Comparison of ENCODE assay signal across 15 mouse cellular contexts in genomic region chr16:10968299-10968698, GRCm38 (mm10).
A peak's percentile ranks its signal among the peaks of the same experiment; 100 is the strongest.
DNase-seq lines count a peak whose midpoint lies in the region; ATAC-seq and TF ChIP-seq lines count a peak whose summit lies in the region.
"Had no signal": no experiment of that assay in that cellular context is flagged by ENCODE, and none has a peak within 500 bp of the region (broad histone marks: within the 10 kb centered on the region; RNA-seq: fewer than 3 reads in every experiment).

No protein-coding gene starts in this region.

- H3K4me3 ChIP-seq in intestine, embryonic 15.5 days (replicated peaks): no peak overlapping the region
- H3K4me3 ChIP-seq in intestine, postnatal 0 days (ENCODE audit: low read depth, low read length): no peak overlapping the region
- no peak overlapping the region for H3K4me3 ChIP-seq in lung, embryonic 15.5 days
- H3K4me3 ChIP-seq: embryonic facial prominence, embryonic 10.5 days; forebrain, embryonic 13.5 days; neural tube, embryonic 12.5 days had no signal

- no peaks in the 10 kb centered on the region for H3K9me3 ChIP-seq in intestine, embryonic 15.5 days
- H3K9me3 ChIP-seq in intestine, postnatal 0 days (ENCODE audit: control insufficient read depth): no peaks in the 10 kb centered on the region
- H3K9me3 ChIP-seq in lung, embryonic 15.5 days: no peaks in the 10 kb centered on the region
- H3K9me3 ChIP-seq: embryonic facial prominence, embryonic 10.5 days; forebrain, embryonic 13.5 days; neural tube, embryonic 12.5 days had no signal

- peaks cover 6% of the 10 kb centered on the region; the same call in 1 of the 2 replicates for H3K36me3 ChIP-seq in intestine, embryonic 15.5 days
- peaks cover 22% of the 10 kb centered on the region for H3K36me3 ChIP-seq in intestine, postnatal 0 days (ENCODE audit: control insufficient read depth, insufficient read depth)
- H3K36me3 ChIP-seq in lung, embryonic 15.5 days: peaks cover 17% of the 10 kb centered on the region

- 0 out of 2 replicates have a peak overlapping the region, but pooled peaks have one; percentile 20 for H3K27ac ChIP-seq in intestine, embryonic 15.5 days
- no peak overlapping the region for H3K27ac ChIP-seq in intestine, postnatal 0 days (ENCODE audit: low read depth, low read length)
- H3K27ac ChIP-seq in lung, embryonic 15.5 days: 0 out of 2 replicates have a peak overlapping the region, but pooled peaks have one; percentile 11
- H3K27ac ChIP-seq: embryonic facial prominence, embryonic 10.5 days; forebrain, embryonic 13.5 days; neural tube, embryonic 12.5 days had no signal

- 86% methylated on average over 4 of the region's 4 CpGs for WGBS in intestine, embryonic 15.5 days
- 84% methylated on average over 4 of the region's 4 CpGs for WGBS in intestine, postnatal 0 days
- 73% methylated on average over 4 of the region's 4 CpGs for WGBS in lung, embryonic 15.5 days

- DNase-seq in lung, postnatal 36 days: no peak
- DNase-seq in adipocyte (ENCODE audit: low spot score): peak; percentile 31
- peak; percentile 40 to 51 for DNase-seq in kidney, postnatal 4 days
- no peak for DNase-seq in adrenal gland, adult 2 months
- DNase-seq: adrenal gland, postnatal 25 days; cerebellum, adult 2 months; lung, adult 2 months; thymus, postnatal 36 days had no signal

- peaks cover 14% of the 10 kb centered on the region for H3K4me1 ChIP-seq in intestine, embryonic 15.5 days (replicated peaks)
- 0 out of 2 replicates have a peak, but pooled peaks cover 3% of the 10 kb centered on the region for H3K4me1 ChIP-seq in intestine, postnatal 0 days (replicated peaks; ENCODE audit: control insufficient read depth, insufficient read depth, low read length)
- H3K4me1 ChIP-seq in lung, embryonic 15.5 days: peaks cover 17% of the 10 kb centered on the region
- H3K4me1 ChIP-seq: forebrain, embryonic 13.5 days; neural tube, embryonic 12.5 days had no signal

- H3K9ac ChIP-seq in intestine, embryonic 15.5 days: no peak overlapping the region
- no peak overlapping the region for H3K9ac ChIP-seq in intestine, postnatal 0 days (ENCODE audit: low read depth, low read length)
- no peak overlapping the region for H3K9ac ChIP-seq in lung, embryonic 15.5 days
- H3K9ac ChIP-seq: forebrain, embryonic 13.5 days; neural tube, embryonic 12.5 days had no signal

- no peaks in the 10 kb centered on the region for H3K27me3 ChIP-seq in intestine, embryonic 15.5 days (replicated peaks)
- no peaks in the 10 kb centered on the region for H3K27me3 ChIP-seq in intestine, postnatal 0 days (replicated peaks; ENCODE audit: control insufficient read depth, insufficient read depth, low read length)
- no peaks in the 10 kb centered on the region for H3K27me3 ChIP-seq in lung, embryonic 15.5 days
- H3K27me3 ChIP-seq: forebrain, embryonic 13.5 days; neural tube, embryonic 12.5 days had no signal

- H3K4me2 ChIP-seq in intestine, embryonic 15.5 days (replicated peaks): no peak overlapping the region
- H3K4me2 ChIP-seq in intestine, postnatal 0 days (replicated peaks; ENCODE audit: low read depth): no peak overlapping the region
- H3K4me2 ChIP-seq in lung, embryonic 15.5 days: no peak overlapping the region
- H3K4me2 ChIP-seq: forebrain, embryonic 13.5 days; heart, embryonic 11.5 days; neural tube, embryonic 12.5 days had no signal

- no peak for ATAC-seq in intestine, embryonic 15.5 days
- no peak for ATAC-seq in intestine, postnatal 0 days
- ATAC-seq in lung, embryonic 15.5 days (ENCODE audit: borderline replicate concordance, extremely low read depth, low FRiP score, low TSS enrichment): 0 out of 2 replicates have a peak, but pooled peaks have one; percentile 15
- ATAC-seq: forebrain, embryonic 13.5 days had no signal

- TF ChIP-seq CTCF in intestine, postnatal 0 days (IDR thresholded peaks at IDR 0.05; ENCODE audit: low read depth): no peak

Comparison
In these comparisons a context has a peak if more than half of its experiments do, and no peak if none do; other contexts are left out.
1. DNase-seq: peak in adipocyte (single experiment) and kidney, postnatal 4 days (2 of 2); none in lung, postnatal 36 days (single experiment) and adrenal gland, adult 2 months (single experiment).